Mouse (Mus musculus): ENCODE measurements at regions not wholly inside any gene's neighbourhood (a gene's known extent, or its start where the extent isn't known, plus 50 kb on each side); places are given as distances from the start of the nearest gene placed in this dataset.

DNA sequence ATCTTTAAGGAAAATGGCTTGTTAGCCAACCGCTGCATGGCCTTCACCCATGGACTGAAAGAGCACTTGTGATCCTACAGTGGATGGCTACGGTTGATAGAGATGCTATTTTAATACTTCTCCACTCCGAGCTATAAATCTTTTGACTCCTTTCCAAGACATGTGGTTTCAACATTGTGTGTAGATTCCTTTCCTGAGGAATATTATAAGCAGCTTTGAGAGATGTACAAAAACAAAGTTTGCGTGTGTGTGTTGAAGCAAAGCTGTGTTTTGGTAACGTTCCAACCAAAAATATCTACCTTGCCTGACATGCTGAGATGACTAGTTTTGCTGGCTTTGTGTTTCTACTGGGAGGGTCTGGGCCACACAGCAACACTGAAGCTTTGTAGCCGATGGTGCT lies 83.0 kb downstream of the Zbtb18 start:
- TF ChIP-seq POLR2A (IDR thresholded peaks at IDR 0.05; ENCODE audit: borderline replicate concordance, low read depth, low read length), result no peak
- TF ChIP-seq CTCF (IDR thresholded peaks at IDR 0.05; ENCODE audit: low read depth, low read length), result no peak

All from bone marrow macrophage, adult 2 months (primary cell).